Comparison of ENCODE assay signal across 23 mouse cellular contexts in genomic region chrX:143922070-143922469, GRCm38 (mm10). TPM values are rescaled to one million over a fixed set of nuclear protein-coding genes. Genes with fewer than 3 reads are reported as not detected.
DNase-seq lines count a peak whose midpoint lies in the region; ATAC-seq lines count a peak whose summit lies in the region.
"Had no signal": no experiment of that assay in that cellular context is flagged by ENCODE, and none has a peak within 500 bp of the region (broad histone marks: within the 10 kb centered on the region; RNA-seq: fewer than 3 reads in every experiment).

No protein-coding gene starts in this region.

- no peak for DNase-seq in frontal cortex, postnatal 14 days (ENCODE audit: low spot score in 2 of 2)
- peak; percentile 56 for DNase-seq in brain, adult 2 months (ENCODE audit: low read depth, low spot score)
- peak; percentile 59 for DNase-seq in telencephalon, adult 2 months (ENCODE audit: low read depth, low spot score)
- no peak for DNase-seq in layer of hippocampus, adult 8-10 months (ENCODE audit: low spot score in 2 of 2)
- DNase-seq in thymus, postnatal 10 days (ENCODE audit: low spot score in 2 of 2), result no peak
- DNase-seq: adrenal gland, adult 2 months; adrenal gland, adult 8-10 months; adrenal gland, postnatal 10 days; adrenal gland, postnatal 14 days; adrenal gland, postnatal 25 days; adrenal gland, postnatal 36 days; B cell, adult 2 months; cerebellum, adult 11 months; cerebellum, adult 11-12 months; cerebellum, adult 18-20 months; cerebellum, adult 2 months had no signal

- peak; percentile 76 for ATAC-seq in frontal cortex, adult (ENCODE audit: low TSS enrichment)
- ATAC-seq: activated CD4-positive, CD25-positive, alpha-beta regulatory T cell, adult 4 months; CD4-positive, CD25-positive, alpha-beta regulatory T cell, adult 4 months; Patski had no signal

RNA-seq across cellular contexts. Expression of gene Dcx, which starts 11.0 kb away (rescaled TPM):
- 10 to 100 TPM; 12.0 to 15.3 (median 12.5) TPM for total RNA-seq in layer of hippocampus, adult 8-10 months (2022)
- total RNA-seq: CH12.LX, ES-E14, MEL had no signal

Comparison
In these comparisons a context has a peak if more than half of its experiments do, and no peak if none do; other contexts are left out.
1. DNase-seq: peak in brain, adult 2 months (single experiment) and telencephalon, adult 2 months (single experiment); none in frontal cortex, postnatal 14 days (0 of 2), layer of hippocampus, adult 8-10 months (0 of 2) and thymus, postnatal 10 days (0 of 2).